Mouse (Mus musculus) left cerebral cortex, postnatal 25 days (tissue): Measurements from ENCODE around the gene Nt5c. TPM values are rescaled to one million over a fixed set of nuclear protein-coding genes. Genes with fewer than 3 reads are reported as not detected.

ENCODE experiments used
- DNase-seq, 2 experiments: peaks; one replicate each; pipeline ENCODE4 v3.0.0; 2022; ENCODE audit warnings: low spot score in 2 of 2, mixed read lengths in 1 of 2
- intact Hi-C: fragments of 180-260 bp; cut with DNase I; formaldehyde crosslinking; loops from one replicate; pipeline ENCODE4 v1.15.1; 2025
- microRNA-seq, 2 experiments: library from miRNA; unstranded; fragments of <30 nt; microRNA quantifications; one replicate each; pipeline ENCODE4 v1.2.0; 2022
- total RNA-seq, 2 experiments: library from RNA; stranded (reverse); gene quantifications; 2 replicates each; pipeline ENCODE4 v1.2.3; 2021

The Nt5c gene
- total RNA-seq, 2 experiments from 2014 or later = 60.1 to 66.5 TPM

- no peak for DNase-seq
- intact Hi-C loops = no loop called here
Observed at GRCm38 (mm10) chr11:115448075-115448474, 43.6 kb downstream of the Nt5c start.

DNA sequence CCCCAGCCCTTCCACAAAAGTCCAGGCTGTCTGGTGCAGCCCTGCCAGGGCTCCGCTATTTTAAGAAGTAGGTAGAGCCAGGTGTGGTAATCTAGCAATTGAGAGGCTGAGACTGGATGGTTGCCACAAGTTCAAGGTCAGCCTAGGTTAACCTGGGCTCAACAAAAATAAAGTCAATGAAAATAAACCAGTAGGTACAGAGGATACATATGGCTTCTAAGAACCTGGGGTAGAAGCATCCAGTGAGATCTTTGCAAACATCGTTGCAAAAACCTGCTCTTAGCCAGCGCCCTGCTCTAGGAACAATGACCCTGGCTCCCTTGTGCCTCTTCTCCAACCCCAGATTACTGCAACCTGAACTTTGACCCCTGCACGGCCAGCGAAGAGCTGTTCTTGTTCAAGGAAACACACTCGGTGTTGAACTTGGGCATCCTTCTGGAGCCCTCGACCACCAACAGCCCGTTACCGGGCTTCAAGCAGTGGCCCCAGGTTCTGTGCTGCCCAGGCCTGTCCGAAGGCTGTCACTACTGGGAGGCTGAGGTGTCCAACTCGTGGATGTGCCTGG, 44.3 kb downstream of the Nt5c start:
- intact Hi-C loops = no loop called here
- DNase-seq = no peak

GRCm38 (mm10) chr11:115446906-115447305, 44.8 kb downstream of the Nt5c start:
- DNase-seq = no peak
- intact Hi-C loops = no loop called here

DNA sequence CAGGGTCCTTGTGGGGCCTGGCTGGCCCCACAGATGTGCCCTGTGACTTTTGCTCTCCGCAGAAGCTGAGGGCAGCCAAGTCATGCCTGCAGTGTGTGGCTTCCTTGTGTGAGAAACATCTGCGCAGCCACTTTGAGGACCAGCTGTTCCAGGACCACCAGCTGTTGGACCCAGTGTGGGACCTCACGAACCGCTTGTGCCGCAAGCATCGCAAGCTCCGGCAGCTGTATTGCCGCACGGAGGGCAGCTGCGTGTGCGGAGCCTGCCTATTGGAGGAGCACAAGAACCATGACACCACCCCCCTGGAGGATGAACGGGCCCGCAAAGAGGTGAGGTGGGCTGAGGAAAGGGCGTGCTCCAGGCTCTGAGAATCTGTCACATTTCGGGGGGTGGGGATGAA, 50.2 kb downstream of the Nt5c start:
- intact Hi-C loops = no loop called here
- DNase-seq = no peak

Small RNA genes lying within 50 kb of the gene (microRNA-seq; reads per million reads assigned to microRNA genes)
- gene Mir3968 = 0 reads per million in 2 experiments

Other genes with a start within 250 kb of the Nt5c start
- 10 to 100 TPM; 41.0 to 42.0 TPM for gene Grin2c, start 224.6 kb downstream of the Nt5c start, total RNA-seq
- 10 to 100 TPM; 14.5 to 17.4 TPM for gene Fdxr, start 214.8 kb downstream of the Nt5c start, total RNA-seq
- 10 to 100 TPM in 1 of 2 experiments, 1 to 10 TPM in 1; 9.5 to 10.8 TPM for gene Fads6, start 194.2 kb downstream of the Nt5c start, total RNA-seq
- under 1 TPM; 0.62 to 0.96 TPM for gene Otop2, start 184.7 kb downstream of the Nt5c start, total RNA-seq
- gene Ush1g, start 169.8 kb downstream of the Nt5c start, total RNA-seq = under 1 TPM; 0.18 to 0.28 TPM
- under 1 TPM in 1 of 2 experiments, not detected in 1; 0.14 TPM for gene Otop3, start 157.1 kb downstream of the Nt5c start, total RNA-seq
- 100 to 1,000 TPM; 108 to 111 TPM for gene Hid1, start 124.1 kb downstream of the Nt5c start, total RNA-seq
- gene Cdr2l, start 109.9 kb downstream of the Nt5c start, total RNA-seq = 10 to 100 TPM; 19.8 to 20.9 TPM
- gene Mrpl58, start 88.1 kb downstream of the Nt5c start, total RNA-seq = 100 to 1,000 TPM; 107 to 109 TPM
- gene Atp5h, start 71.9 kb downstream of the Nt5c start, total RNA-seq = 100 to 1,000 TPM; 447 to 455 TPM
- 10 to 100 TPM; 70.9 to 72.5 TPM for gene Kctd2, start 71.7 kb downstream of the Nt5c start, total RNA-seq
- gene Trim80, start 51.3 kb downstream of the Nt5c start, total RNA-seq = not detected
- gene Slc16a5, start 29.4 kb downstream of the Nt5c start, total RNA-seq = not detected
- gene Armc7, start 16.2 kb downstream of the Nt5c start, total RNA-seq = 10 to 100 TPM; 12.5 to 12.8 TPM
- 100 to 1,000 TPM; 165 to 168 TPM for gene Jpt1, start 22.5 kb upstream of the Nt5c start, total RNA-seq
- 100 to 1,000 TPM; 298 to 313 TPM for gene Sumo2, start 44.4 kb upstream of the Nt5c start, total RNA-seq
- gene Nup85, start 72.6 kb upstream of the Nt5c start, total RNA-seq = 10 to 100 TPM; 45.7 to 49.1 TPM
- 10 to 100 TPM; 52.2 to 56.2 TPM for gene Mrps7, start 112.1 kb upstream of the Nt5c start, total RNA-seq
- 10 to 100 TPM; 76.5 to 88.6 TPM for gene Gga3, start 112.2 kb upstream of the Nt5c start, total RNA-seq
- 10 to 100 TPM; 17.6 to 19.4 TPM for gene Mif4gd, start 121.1 kb upstream of the Nt5c start, total RNA-seq
- gene Slc25a19, start 136.4 kb upstream of the Nt5c start, total RNA-seq = 10 to 100 TPM; 54.3 to 59.3 TPM
- 100 to 1,000 TPM; 204 TPM for gene Grb2, start 216.7 kb upstream of the Nt5c start, total RNA-seq